Mouse (Mus musculus) olfactory bulb, adult 2 months (tissue): ENCODE measurements around the gene Clcn1. TPM values are rescaled to one million over a fixed set of nuclear protein-coding genes. Genes with fewer than 3 reads are reported as not detected.
A peak's percentile ranks its signal among the peaks of the same experiment; 100 is the strongest.

Source experiments
- H3K27ac ChIP-seq: fragments of 200-500 bp; 2 replicates; pipeline ENCODE4 v1.5.1; 2012; ENCODE audit warnings: low read depth, low read length; ENCODE audit not compliant: insufficient read depth
- H3K4me1 ChIP-seq: fragments of 200-500 bp; 2 replicates; pipeline ENCODE4 v1.6.1; 2012; ENCODE audit warnings: low read length; ENCODE audit not compliant: control insufficient read depth, insufficient read depth
- H3K4me3 ChIP-seq: fragments of 200-500 bp; 2 replicates; pipeline ENCODE4 v1.5.1; 2012; ENCODE audit warnings: mild to moderate bottlenecking, low read depth, low read length, moderate library complexity; ENCODE audit not compliant: insufficient read depth
- CTCF ChIP-seq: fragments of 200-500 bp; IDR thresholded peaks from 2 replicates; pipeline ENCODE4 v1.5.1; 2012; ENCODE audit warnings: low read depth, mild to moderate bottlenecking, low read length, moderate library complexity; ENCODE audit not compliant: insufficient read depth
- POLR2A ChIP-seq: fragments of 200-500 bp; IDR thresholded peaks from 2 replicates; pipeline ENCODE4 v1.6.1; 2012; ENCODE audit warnings: mild to moderate bottlenecking, low read depth, low read length, moderate library complexity; ENCODE audit not compliant: insufficient read depth
- WGBS: fragments of 180-500 bp; shearing (Covaris S2); methylation state at CpG from one replicate; pipeline ENCODE4 v1.1.7; 2018; 5-methylcytosine and 5-hydroxymethylcytosine counted together
- polyA plus RNA-seq: library from polyadenylated mRNA; stranded (reverse); fragments of >200 nt; gene quantifications from 2 replicates; pipeline ENCODE4 v1.2.4, GENCODE M21; 2012; ENCODE audit warnings: low replicate concordance; ENCODE audit not compliant: missing spikeins, insufficient read depth, insufficient read length

The Clcn1 gene
- polyA plus RNA-seq, 1 experiment, result not detected

- TF ChIP-seq CTCF (no peak), POLR2A (no peak)
- 44% methylated on average over 11 of the region's 11 CpGs for WGBS
- Histone ChIP-seq H3K4me1 (peaks cover 31% of the 10 kb centered on the region), H3K4me3 (0 out of 2 replicates have a peak overlapping the region, but pooled peaks have one; percentile 1), H3K27ac (no peak overlapping the region)
Observed at GRCm38 (mm10) chr6:42354076-42355019, 67.9 kb downstream of the Clcn1 start.

GRCm38 (mm10) chr6:42355366-42355765, 68.9 kb downstream of the Clcn1 start:
- Histone ChIP-seq H3K4me3 (no peak overlapping the region), H3K27ac (no peak overlapping the region), H3K4me1 (peaks cover 31% of the 10 kb centered on the region)
- 96% methylated on average over 6 of the region's 6 CpGs for WGBS
- TF ChIP-seq POLR2A (no peak), CTCF (no peak)

- TF ChIP-seq CTCF (no peak), POLR2A (no peak)
- 96% methylated on average over 13 of the region's 13 CpGs for WGBS
- Histone ChIP-seq H3K4me3 (no peak overlapping the region), H3K4me1 (peaks cover 27% of the 10 kb centered on the region), H3K27ac (no peak overlapping the region)
Observed at GRCm38 (mm10) chr6:42355794-42356600, 69.5 kb downstream of the Clcn1 start.

GRCm38 (mm10) chr6:42356913-42357312, 70.4 kb downstream of the Clcn1 start:
- Histone ChIP-seq H3K4me3 (no peak overlapping the region), H3K27ac (no peak overlapping the region), H3K4me1 (peaks cover 18% of the 10 kb centered on the region)
- TF ChIP-seq CTCF, result no peak
- TF ChIP-seq POLR2A, result no peak
- 98% methylated on average over 5 of the region's 5 CpGs for WGBS

- Histone ChIP-seq H3K4me1 (peaks cover 17% of the 10 kb centered on the region), H3K27ac (no peak overlapping the region), H3K4me3 (no peak overlapping the region)
- TF ChIP-seq CTCF, result no peak
- no peak for TF ChIP-seq POLR2A
- 81% methylated on average over 6 of the region's 6 CpGs for WGBS
Observed at GRCm38 (mm10) chr6:42357901-42358300, 71.4 kb downstream of the Clcn1 start.

- H3K4me1 ChIP-seq, result peaks cover 11% of the 10 kb centered on the region
- H3K4me3 ChIP-seq, result no peak overlapping the region
- TF ChIP-seq CTCF (no peak), POLR2A (no peak)
- no peak overlapping the region for H3K27ac ChIP-seq
- WGBS, result 94% methylated on average over 12 of the region's 12 CpGs
Observed at GRCm38 (mm10) chr6:42358901-42359300, 72.4 kb downstream of the Clcn1 start.

GRCm38 (mm10) chr6:42359364-42360147, 73.1 kb downstream of the Clcn1 start:
- H3K4me3 ChIP-seq, result no peak overlapping the region
- peaks cover 4% of the 10 kb centered on the region for H3K4me1 ChIP-seq
- WGBS, result 66% methylated on average over 9 of the region's 9 CpGs
- TF ChIP-seq POLR2A (no peak), CTCF (no peak)
- H3K27ac ChIP-seq, result no peak overlapping the region

- WGBS, result 94% methylated on average over 6 of the region's 6 CpGs
- TF ChIP-seq CTCF, result no peak
- no peak for TF ChIP-seq POLR2A
- Histone ChIP-seq H3K27ac (no peak overlapping the region), H3K4me3 (no peak overlapping the region), H3K4me1 (peaks cover 3% of the 10 kb centered on the region)
Observed at GRCm38 (mm10) chr6:42360231-42360840, 73.9 kb downstream of the Clcn1 start.
